ENCODE assay signal across 12 mouse cellular contexts in the genomic region with DNA sequence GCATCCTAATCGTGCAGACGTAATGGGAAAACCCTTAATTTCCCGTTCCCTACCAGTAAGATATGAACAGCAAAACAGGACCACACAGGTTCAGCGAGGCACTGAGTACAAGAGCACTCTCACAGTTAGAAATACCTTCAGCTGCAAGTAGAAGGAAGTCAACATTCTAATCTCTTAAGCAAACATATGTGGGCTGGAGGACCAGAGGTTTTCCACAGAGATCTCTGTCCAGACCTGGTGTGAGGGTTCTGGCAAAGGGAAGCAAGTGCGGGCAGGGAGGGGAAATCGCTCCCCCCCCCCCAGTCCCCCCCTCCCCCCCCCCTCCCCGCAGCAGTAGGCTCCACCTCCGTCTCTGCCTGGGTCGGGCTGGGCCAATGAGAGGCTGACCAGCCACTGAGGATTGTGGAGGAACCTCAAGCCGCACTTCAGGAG.
DNase-seq lines count a peak whose midpoint lies in the region; ATAC-seq and TF ChIP-seq lines count a peak whose summit lies in the region.
"Had no signal": no experiment of that assay in that cellular context is flagged by ENCODE, and none has a peak within 500 bp of the region (broad histone marks: within the 10 kb centered on the region; RNA-seq: fewer than 3 reads in every experiment).

No protein-coding gene starts in this region.

- no peak for TF ChIP-seq RAD21 in MEL (IDR thresholded peaks at IDR 0.05; ENCODE audit: low read depth, low read length)

- no peaks in the 10 kb centered on the region for H3K27me3 ChIP-seq in MEL (ENCODE audit: control insufficient read depth in 1 of 2, insufficient read depth in 2 of 2, low read length in 2 of 2)
- no peaks in the 10 kb centered on the region for H3K27me3 ChIP-seq in liver, embryonic 13.5 days
- H3K27me3 ChIP-seq in thymus, adult 2 months (ENCODE audit: control insufficient read depth, insufficient read depth, low read length): no peaks in the 10 kb centered on the region
- H3K27me3 ChIP-seq: hindbrain, embryonic 12.5 days had no signal

- H3K4me2 ChIP-seq in liver, embryonic 13.5 days: peak overlapping the region; percentile 29; the same call in 1 of the 2 replicates
- H3K4me2 ChIP-seq: hindbrain, embryonic 12.5 days had no signal

- no peak for TF ChIP-seq CTCF in MEL (IDR thresholded peaks at IDR 0.05 in 2 of 3, conservative IDR thresholded peaks at IDR 0.05 in 1 of 3; ENCODE audit: control insufficient read depth in 1 of 3, insufficient read depth in 1 of 3, low read depth in 2 of 3, low read length in 3 of 3, poor library complexity in 1 of 3, severe bottlenecking in 1 of 3)
- TF ChIP-seq CTCF in thymus, adult 2 months (IDR thresholded peaks at IDR 0.05; ENCODE audit: borderline replicate concordance, control insufficient read depth, extremely low read depth, insufficient read depth, low read length, poor library complexity): no peak

- no peak for TF ChIP-seq POLR2A in MEL (IDR thresholded peaks at IDR 0.05; ENCODE audit: control insufficient read depth in 1 of 2, insufficient read depth in 1 of 2, low read depth in 1 of 2, low read length in 2 of 2, poor library complexity in 1 of 2)
- no peak for TF ChIP-seq POLR2A in thymus, adult 2 months (IDR thresholded peaks at IDR 0.05; ENCODE audit: control insufficient read depth, extremely low read depth, insufficient read depth, low read length, poor library complexity)

- no peaks in the 10 kb centered on the region for H3K4me1 ChIP-seq in MEL (ENCODE audit: control insufficient read depth in 1 of 2, insufficient read depth in 2 of 2, low read length in 2 of 2)
- H3K4me1 ChIP-seq in liver, embryonic 13.5 days (replicated peaks): peaks cover 10% of the 10 kb centered on the region
- H3K4me1 ChIP-seq in thymus, adult 2 months (replicated peaks; ENCODE audit: control insufficient read depth, insufficient read depth, low read length): no peaks in the 10 kb centered on the region
- H3K4me1 ChIP-seq: hindbrain, embryonic 12.5 days had no signal

- no peak overlapping the region for H3K4me3 ChIP-seq in MEL (ENCODE audit: control insufficient read depth in 1 of 2, insufficient read depth in 1 of 2, low read depth in 2 of 2, low read length in 2 of 2)
- no peak overlapping the region for H3K4me3 ChIP-seq in liver, embryonic 13.5 days (replicated peaks)
- H3K4me3 ChIP-seq in thymus, adult 2 months (ENCODE audit: control insufficient read depth, insufficient read depth, low read length): no peak overlapping the region
- H3K4me3 ChIP-seq: hindbrain, embryonic 12.5 days had no signal

- no peak overlapping the region for H3K27ac ChIP-seq in MEL (ENCODE audit: control insufficient read depth, low read depth, low read length)
- H3K27ac ChIP-seq in liver, embryonic 13.5 days: no peak overlapping the region
- H3K27ac ChIP-seq in thymus, adult 2 months (ENCODE audit: control insufficient read depth, insufficient read depth, low read length): no peak overlapping the region
- H3K27ac ChIP-seq: hindbrain, embryonic 12.5 days had no signal

- no peaks in the 10 kb centered on the region for H3K79me2 ChIP-seq in MEL (ENCODE audit: control insufficient read depth, insufficient read depth, low read length, poor library complexity)

- no peak overlapping the region for H3K9ac ChIP-seq in MEL (ENCODE audit: control insufficient read depth, low read depth, low read length, poor library complexity, severe bottlenecking)
- H3K9ac ChIP-seq in liver, embryonic 13.5 days: no peak overlapping the region
- H3K9ac ChIP-seq: hindbrain, embryonic 12.5 days had no signal

- H3K36me3 ChIP-seq in MEL (ENCODE audit: control insufficient read depth in 1 of 2, insufficient read depth in 2 of 2, low read length in 2 of 2): peaks cover 0 to 2% of the 10 kb centered on the region in 2 experiments; a peak in 2 of 4 replicates
- H3K36me3 ChIP-seq in liver, embryonic 13.5 days: no peaks in the 10 kb centered on the region
- no peaks in the 10 kb centered on the region for H3K36me3 ChIP-seq in thymus, adult 2 months (ENCODE audit: control insufficient read depth, insufficient read depth, low read length)
- H3K36me3 ChIP-seq: hindbrain, embryonic 12.5 days had no signal

- 31% methylated on average over 10 of the region's 10 CpGs for WGBS in liver, embryonic 13.5 days (ENCODE audit: insufficient replicate concordance)
- 34% methylated on average over 10 of the region's 10 CpGs for WGBS in thymus, adult 2 months

- no peaks in the 10 kb centered on the region for H3K9me3 ChIP-seq in MEL (replicated peaks; ENCODE audit: insufficient read depth, low read length)
- H3K9me3 ChIP-seq in liver, embryonic 13.5 days (replicated peaks): no peaks in the 10 kb centered on the region
- H3K9me3 ChIP-seq: hindbrain, embryonic 12.5 days had no signal

- peak; percentile 89 for DNase-seq in heart, adult 11 months
- DNase-seq in heart, adult 8-10 months (ENCODE audit: low spot score): no peak
- peak; percentile 41 for DNase-seq in MEL (ENCODE audit: low read depth, low spot score)
- no peak for DNase-seq in liver, embryonic 13.5 days
- peak; percentile 71 for DNase-seq in lung, postnatal 25 days (ENCODE audit: low spot score)
- no peak for DNase-seq in thymus, adult 2 months
- no peak for DNase-seq in embryo, embryonic 10.5 days (ENCODE audit: low spot score)
- no peak for DNase-seq in cerebellum, postnatal 4 days (ENCODE audit: low spot score in 2 of 2)
- DNase-seq: cerebellum, postnatal 10 days; kidney, postnatal 10 days; thymus, postnatal 4 days had no signal

- peak; percentile 45; the same call in 1 of the 2 replicates for ATAC-seq in liver, embryonic 13.5 days (ENCODE audit: low read depth)

- no peak for TF ChIP-seq EP300 in MEL (IDR thresholded peaks at IDR 0.05; ENCODE audit: low read depth in 1 of 2, low read length in 2 of 2)

TF ChIP-seq in MEL, 35 proteins besides CTCF, POLR2A, EP300 and RAD21:
- TF ChIP-seq ZC3H11A (IDR thresholded peaks at IDR 0.05; ENCODE audit: low read depth, low read length): no peak
- TF ChIP-seq SMC3 (IDR thresholded peaks at IDR 0.05; ENCODE audit: low read depth, low read length): no peak
- TF ChIP-seq HCFC1 (IDR thresholded peaks at IDR 0.05; ENCODE audit: low read depth, low read length): no peak
- TF ChIP-seq TBP (IDR thresholded peaks at IDR 0.05; ENCODE audit: low read depth, low read length): no peak
- no peak for TF ChIP-seq ETS1 (IDR thresholded peaks at IDR 0.05; ENCODE audit: low read depth, low read length)
- no peak for TF ChIP-seq CHD2 (IDR thresholded peaks at IDR 0.05; ENCODE audit: low read length)
- no peak for TF ChIP-seq GATA1 (IDR thresholded peaks at IDR 0.05; ENCODE audit: low read depth, low read length)
- no peak for TF ChIP-seq KAT2A (conservative IDR thresholded peaks at IDR 0.05; ENCODE audit: low read depth, low read length)
- no peak for TF ChIP-seq MYC (IDR thresholded peaks at IDR 0.05; ENCODE audit: low read depth, low read length)

Comparison
In these comparisons a context has a peak if more than half of its experiments do, and no peak if none do; other contexts are left out.
1. DNase-seq: peak in heart, adult 11 months (single experiment), MEL (single experiment) and lung, postnatal 25 days (single experiment); none in heart, adult 8-10 months (single experiment), liver, embryonic 13.5 days (single experiment), thymus, adult 2 months (single experiment), embryo, embryonic 10.5 days (single experiment) and cerebellum, postnatal 4 days (0 of 2).